Mouse (Mus musculus) stomach, postnatal 0 days (tissue): ENCODE measurements around the gene Zfp775. TPM values are rescaled to one million over a fixed set of nuclear protein-coding genes. Genes with fewer than 3 reads are reported as not detected.

Experiments
- ATAC-seq: fragments of 200-750 bp; cut with Nextera tagmentation; 2 replicates; pipeline ENCODE4 v1.8.0; 2017; ENCODE audit not compliant: low FRiP score, low TSS enrichment
- DNase-seq: peaks from one replicate; pipeline ENCODE4 v3.0.0-alpha.2; 2016; ENCODE audit warnings: low spot score
- H3K27ac ChIP-seq: fragments of 300-500 bp; sonication (generic); replicated peaks from 2 replicates; pipeline ENCODE4 v1.5.1; 2014; ENCODE audit warnings: mild to moderate bottlenecking, control low read depth
- H3K27me3 ChIP-seq: fragments of 300-500 bp; sonication (generic); 2 replicates; pipeline ENCODE4 v1.6.1; 2014; ENCODE audit warnings: low read length; ENCODE audit not compliant: control insufficient read depth, insufficient read depth
- H3K36me3 ChIP-seq: fragments of 300-500 bp; sonication (generic); 2 replicates; pipeline ENCODE4 v1.6.1; 2014; ENCODE audit warnings: low read length, mixed read lengths; ENCODE audit not compliant: control insufficient read depth, insufficient read depth
- H3K4me1 ChIP-seq: fragments of 300-500 bp; sonication (generic); replicated peaks from 2 replicates; pipeline ENCODE4 v1.6.1; 2014; ENCODE audit warnings: antibody characterized with exemption; ENCODE audit not compliant: control insufficient read depth, insufficient read depth
- H3K4me2 ChIP-seq: fragments of 300-500 bp; sonication (generic); replicated peaks from 2 replicates; pipeline ENCODE4 v1.6.1; 2014; ENCODE audit warnings: low read depth, mild to moderate bottlenecking, control low read depth, moderate library complexity
- H3K4me3 ChIP-seq: fragments of 300-500 bp; sonication (generic); 2 replicates; pipeline ENCODE4 v1.5.1; 2014; ENCODE audit warnings: low read depth, low read length, control low read depth
- H3K9ac ChIP-seq: fragments of 300-500 bp; sonication (generic); 2 replicates; pipeline ENCODE4 v1.6.1; 2014; ENCODE audit warnings: mild to moderate bottlenecking, low read length, control low read depth, mixed read lengths
- H3K9me3 ChIP-seq: fragments of 300-500 bp; sonication (generic); 2 replicates; pipeline ENCODE4 v1.6.1; 2016; ENCODE audit warnings: low read length; ENCODE audit not compliant: control insufficient read depth
- CTCF ChIP-seq: IDR thresholded peaks from 2 replicates; pipeline ENCODE4 v1.5.1; 2016; ENCODE audit warnings: antibody characterized with exemption, low read depth, mild to moderate bottlenecking, moderate library complexity
- EP300 ChIP-seq: optimal IDR thresholded peaks from 2 replicates; pipeline ENCODE3; 2016; ENCODE audit warnings: antibody characterized with exemption
- WGBS: fragments of 180-500 bp; shearing (Covaris S2); extraction: QIAGEN DNeasy Blood & Tissue Kit; methylation state at CpG from one replicate; pipeline ENCODE4 v1.1.7; 2014; 5-methylcytosine and 5-hydroxymethylcytosine counted together
- polyA plus RNA-seq: library from polyadenylated mRNA; unstranded; fragments of >200 nt; fragmentation: Nextera tagmentation; extraction: Ambion mirVana; gene quantifications from 2 replicates; pipeline ENCODE4 v1.2.1, GENCODE M21; 2015

Zfp775 gene
- polyA plus RNA-seq, 1 experiment from 2014 or later: 2.2 TPM

DNA sequence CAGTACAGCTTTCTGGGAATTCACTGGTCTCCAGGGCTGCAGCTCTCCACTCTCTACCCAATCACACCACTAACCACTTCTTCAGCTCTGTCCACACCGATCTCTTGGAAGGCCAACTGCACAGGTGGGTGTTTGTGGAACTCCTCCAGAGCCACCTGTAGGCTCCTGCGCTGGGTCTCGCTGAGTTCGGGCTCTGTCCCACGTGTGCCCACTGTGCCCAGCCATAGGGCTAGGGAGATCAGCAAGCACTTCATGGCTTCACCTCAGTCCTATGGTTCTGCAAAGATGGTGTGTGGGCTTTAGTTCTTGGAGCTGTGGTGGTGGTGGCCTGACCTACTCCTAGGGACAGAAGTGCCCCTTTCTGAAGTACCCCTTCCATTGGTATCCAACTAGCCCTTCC is 29.8 kb upstream of the Zfp775 start:
- WGBS: 86% methylated on average over 5 of the region's 5 CpGs
- peak overlapping the region; percentile 54 for H3K9ac ChIP-seq
- TF ChIP-seq CTCF (no peak), EP300 (no peak)

GRCm38 (mm10) chr6:48572572-48573061 is 29.2 kb upstream of the Zfp775 start, which contains the start of gene Rarres2:
Gene Rarres2 (minus strand): TSS chr6:48572789.
- H3K9me3 ChIP-seq: no peaks in the 10 kb centered on the region
- no peak for TF ChIP-seq CTCF
- TF ChIP-seq EP300: no peak
- H3K27ac ChIP-seq: peak within 1 kb of the TSS; percentile 78
- 21% methylated on average over 6 of the region's 6 CpGs for WGBS
- peaks cover 2% of the 10 kb centered on the region; the same call in 1 of the 2 replicates for H3K36me3 ChIP-seq
- H3K4me3 ChIP-seq: peak within 1 kb of the TSS; percentile 33
- ATAC-seq (peak; percentile 63; the same call in 1 of the 2 replicates), DNase-seq (peak; percentile 53)
- 0 out of 2 replicates have a peak, but pooled peaks cover 3% of the 10 kb centered on the region for H3K4me1 ChIP-seq
- peak within 1 kb of the TSS; percentile 54 for H3K9ac ChIP-seq
- H3K27me3 ChIP-seq: no peaks in the 10 kb centered on the region
- H3K4me2 ChIP-seq: peak within 1 kb of the TSS; percentile 47

More for the DNA sequence above, 29.8 kb upstream of the Zfp775 start:
- 0 out of 2 replicates have a peak, but pooled peaks cover 3% of the 10 kb centered on the region for H3K4me1 ChIP-seq
- peaks cover 2% of the 10 kb centered on the region; the same call in 1 of the 2 replicates for H3K36me3 ChIP-seq
- no peaks in the 10 kb centered on the region for H3K9me3 ChIP-seq
- H3K27me3 ChIP-seq: no peaks in the 10 kb centered on the region
- ATAC-seq (no peak), DNase-seq (no peak)
- peak overlapping the region; percentile 33 for H3K4me3 ChIP-seq
- peak overlapping the region; percentile 47 for H3K4me2 ChIP-seq
- H3K27ac ChIP-seq: peak overlapping the region; percentile 73

GRCm38 (mm10) chr6:48573280-48573679 is 28.6 kb upstream of the Zfp775 start:
- TF ChIP-seq EP300 (no peak), CTCF (no peak)
- no peak overlapping the region for H3K9ac ChIP-seq
- 41% methylated on average over 10 of the region's 10 CpGs for WGBS
- no peak overlapping the region for H3K4me2 ChIP-seq
- ATAC-seq: peak; percentile 27; the same call in 1 of the 2 replicates
- H3K4me1 ChIP-seq: 0 out of 2 replicates have a peak, but pooled peaks cover 3% of the 10 kb centered on the region
- H3K9me3 ChIP-seq: no peaks in the 10 kb centered on the region
- H3K4me3 ChIP-seq: no peak overlapping the region
- H3K27ac ChIP-seq: peak overlapping the region; percentile 78
- H3K27me3 ChIP-seq: no peaks in the 10 kb centered on the region
- peaks cover 2% of the 10 kb centered on the region; the same call in 1 of the 2 replicates for H3K36me3 ChIP-seq
- DNase-seq: no peak

- no peak for DNase-seq
- no peak overlapping the region for H3K27ac ChIP-seq
- no peak overlapping the region for H3K4me2 ChIP-seq
- TF ChIP-seq EP300 (no peak), CTCF (no peak)
- WGBS: 73% methylated on average over 3 of the region's 3 CpGs
- H3K27me3 ChIP-seq: no peaks in the 10 kb centered on the region
- no peaks in the 10 kb centered on the region for H3K9me3 ChIP-seq
- no peak overlapping the region for H3K9ac ChIP-seq
- no peak overlapping the region for H3K4me3 ChIP-seq
- H3K4me1 ChIP-seq: peaks cover 1% of the 10 kb centered on the region; the same call in 1 of the 2 replicates
- H3K36me3 ChIP-seq: peaks cover 2% of the 10 kb centered on the region; the same call in 1 of the 2 replicates
- ATAC-seq: no peak
Observed at GRCm38 (mm10) chr6:48573981-48574380, 27.9 kb upstream of the Zfp775 start.

DNA sequence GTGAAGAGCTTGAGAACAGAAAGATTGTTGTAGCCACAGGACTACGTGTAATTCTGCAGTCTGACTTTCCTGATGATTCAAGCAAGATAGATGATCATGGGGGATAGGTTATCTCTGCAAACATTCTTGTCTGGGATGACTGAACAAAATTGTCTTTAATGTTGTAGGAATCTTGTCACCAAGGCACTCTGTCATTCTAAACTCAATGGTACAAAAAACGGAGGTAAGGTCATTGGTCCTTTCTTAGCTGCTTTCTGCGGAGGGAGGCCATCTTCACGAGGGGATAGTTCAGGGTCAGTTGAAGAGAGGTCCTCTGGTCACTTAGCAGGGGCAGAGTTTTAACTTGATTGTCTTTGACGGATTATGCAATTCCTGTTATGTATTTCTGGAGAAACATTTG is 23.1 kb upstream of the Zfp775 start:
- 23% methylated on average over 5 of the region's 5 CpGs for WGBS
- peak overlapping the region; percentile 83 for H3K27ac ChIP-seq
- H3K36me3 ChIP-seq: no peaks in the 10 kb centered on the region
- ATAC-seq (no peak), DNase-seq (no peak)
- TF ChIP-seq EP300 (no peak), CTCF (no peak)
- H3K4me2 ChIP-seq: no peak overlapping the region
- no peaks in the 10 kb centered on the region for H3K27me3 ChIP-seq
- no peaks in the 10 kb centered on the region for H3K9me3 ChIP-seq
- peaks cover 4% of the 10 kb centered on the region; the same call in 1 of the 2 replicates for H3K4me1 ChIP-seq
- H3K4me3 ChIP-seq: no peak overlapping the region
- H3K9ac ChIP-seq: no peak overlapping the region

DNA sequence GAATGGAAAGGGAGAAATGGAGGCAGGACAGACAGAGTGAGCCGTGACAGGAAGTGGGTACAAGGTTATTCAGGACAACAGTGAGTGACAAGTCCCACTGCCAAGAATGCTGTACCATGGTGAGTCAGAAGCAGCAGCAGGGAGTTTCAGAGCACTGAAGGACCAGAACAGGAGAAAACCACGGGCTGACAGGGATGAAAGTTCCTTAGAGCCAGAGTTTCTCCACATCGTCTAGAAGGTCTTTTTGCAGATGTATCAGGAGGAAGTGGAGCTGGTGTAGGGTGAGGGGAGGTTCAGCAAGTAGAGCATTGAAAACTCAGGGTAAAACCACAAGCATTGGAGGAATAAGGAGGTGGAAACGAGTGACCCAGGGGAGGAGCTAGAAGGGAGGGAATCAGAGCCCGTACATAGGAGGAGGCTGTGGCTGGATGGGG is 22.6 kb upstream of the Zfp775 start:
- H3K4me2 ChIP-seq: peak overlapping the region; percentile 29; the same call in 1 of the 2 replicates
- H3K4me1 ChIP-seq: peaks cover 4% of the 10 kb centered on the region; the same call in 1 of the 2 replicates
- no peaks in the 10 kb centered on the region for H3K9me3 ChIP-seq
- peak; percentile 77; the same call in 1 of the 2 replicates for ATAC-seq
- no peak overlapping the region for H3K4me3 ChIP-seq
- WGBS: 18% methylated on average over 5 of the region's 5 CpGs
- H3K27ac ChIP-seq: peak overlapping the region; percentile 83
- TF ChIP-seq CTCF (no peak), EP300 (no peak)
- no peaks in the 10 kb centered on the region for H3K36me3 ChIP-seq
- no peaks in the 10 kb centered on the region for H3K27me3 ChIP-seq
- peak overlapping the region; percentile 41 for H3K9ac ChIP-seq
- no peak for DNase-seq
